Mouse (Mus musculus): ENCODE measurements around the gene Mxd1.

GRCm38 (mm10) chr6:86599951-86600414 is 69.0 kb downstream of the Mxd1 start:
- TF ChIP-seq POLR2A (IDR thresholded peaks at IDR 0.05; ENCODE audit: low read depth, low read length) (no peak), CTCF (IDR thresholded peaks at IDR 0.05; ENCODE audit: extremely low read depth, insufficient read depth, insufficient read length, insufficient replicate concordance) (no peak)

Data from spleen, adult 2 months (tissue).